Mouse (Mus musculus): ENCODE results near the gene Faim2.

The Faim2 gene

DNA sequence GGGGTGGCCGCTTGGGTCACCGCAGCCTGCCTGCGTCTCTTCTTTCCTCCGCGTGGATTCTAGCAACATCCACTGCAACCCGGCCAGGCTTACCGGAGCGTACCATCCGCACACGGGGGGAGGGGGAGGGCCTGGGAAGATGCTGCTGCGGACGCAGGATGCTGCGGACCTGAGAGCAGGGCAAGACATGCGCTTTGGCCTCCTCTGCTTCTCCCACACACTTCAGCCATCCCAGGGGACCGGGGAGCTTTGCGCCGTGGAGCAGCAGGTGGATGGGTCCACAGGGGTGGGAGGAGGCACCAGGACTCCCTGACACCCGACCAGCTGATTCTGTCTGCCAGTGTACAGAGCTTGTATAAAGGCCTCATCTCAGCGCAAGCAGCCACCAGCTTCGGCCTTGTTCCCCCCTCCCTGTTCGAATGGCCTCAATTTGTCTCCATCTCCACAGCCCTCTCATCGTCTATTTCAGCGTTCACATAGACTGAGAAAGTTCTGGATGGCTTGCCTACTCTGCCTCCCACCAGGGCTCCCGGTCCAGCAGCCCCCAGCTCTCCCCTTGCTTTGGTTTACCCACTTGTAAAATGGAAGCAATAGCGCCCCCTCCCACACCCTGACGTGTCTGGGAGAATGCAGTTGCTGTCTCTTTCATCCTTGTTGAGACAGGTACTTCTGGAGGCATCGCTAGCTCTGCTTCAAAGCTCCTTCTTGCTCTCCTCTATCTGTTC is at the start of gene Faim2:
Faim2 (minus strand) TSS at position 537 of the 725 bp plus-strand sequence.
- no peak for DNase-seq (ENCODE audit: low spot score in 2 of 2)

DNA sequence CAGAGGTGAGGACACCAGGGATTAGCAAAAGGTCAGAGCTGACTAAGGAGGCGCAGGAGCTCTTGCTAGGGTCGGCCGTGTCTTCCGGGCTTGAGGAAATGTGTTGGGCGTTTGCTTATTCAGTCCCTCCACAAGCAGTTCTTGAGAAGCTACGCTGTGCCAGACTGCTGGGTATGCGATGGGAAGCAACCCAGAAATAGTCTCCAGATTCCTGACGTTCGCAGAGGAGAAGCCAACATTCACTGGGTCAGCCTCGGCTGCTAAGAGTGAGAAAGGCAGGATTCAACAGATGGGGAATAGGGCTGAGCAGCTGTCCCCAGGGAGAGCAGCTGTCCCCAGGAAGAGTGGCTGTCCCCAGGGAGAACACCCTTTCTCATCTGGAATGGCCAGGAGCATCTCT is 41.2 kb upstream of the Faim2 start:
- DNase-seq (ENCODE audit: low spot score in 2 of 2) = no peak

DNA sequence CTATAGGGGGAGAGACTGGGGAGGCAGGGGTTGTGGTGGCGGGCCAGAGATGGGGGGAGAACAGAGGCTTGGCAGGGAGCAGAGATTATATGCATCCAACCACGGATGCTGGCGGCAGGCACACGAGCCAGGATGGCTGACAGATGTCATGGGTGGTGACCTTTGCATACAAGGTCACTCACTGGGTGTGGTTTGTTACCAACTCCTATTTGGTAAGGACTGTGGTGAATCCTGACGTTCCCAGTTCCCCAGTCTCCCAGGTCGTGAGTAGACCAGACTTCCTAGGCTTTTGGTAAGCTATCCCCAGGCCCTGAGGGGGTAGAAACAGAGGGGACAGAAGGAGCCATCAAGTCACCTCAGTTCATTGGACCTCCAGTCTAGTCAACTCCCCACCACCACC is 40.7 kb upstream of the Faim2 start:
- no peak for DNase-seq (ENCODE audit: low spot score in 2 of 2)

DNA sequence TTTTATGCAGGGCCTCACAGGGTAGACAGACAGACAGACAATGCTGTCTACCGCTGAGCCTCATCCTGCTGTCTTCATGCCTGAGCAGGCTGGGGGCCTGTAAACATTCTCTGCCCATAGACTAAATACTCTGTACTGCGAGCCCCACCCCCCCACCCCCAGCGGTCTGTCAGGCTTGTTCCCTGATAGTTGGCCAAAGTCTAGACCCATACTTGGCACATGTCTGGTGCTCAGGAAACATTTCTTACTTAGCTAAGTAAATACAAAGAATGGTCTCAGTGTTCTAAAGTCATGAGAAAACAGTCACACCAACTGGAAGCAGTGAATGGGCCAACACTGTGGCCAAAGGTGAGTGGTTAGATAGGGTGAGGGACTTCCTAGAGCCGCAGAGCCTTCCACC is 39.4 kb upstream of the Faim2 start:
- no peak for DNase-seq (ENCODE audit: low spot score in 2 of 2)

DNA sequence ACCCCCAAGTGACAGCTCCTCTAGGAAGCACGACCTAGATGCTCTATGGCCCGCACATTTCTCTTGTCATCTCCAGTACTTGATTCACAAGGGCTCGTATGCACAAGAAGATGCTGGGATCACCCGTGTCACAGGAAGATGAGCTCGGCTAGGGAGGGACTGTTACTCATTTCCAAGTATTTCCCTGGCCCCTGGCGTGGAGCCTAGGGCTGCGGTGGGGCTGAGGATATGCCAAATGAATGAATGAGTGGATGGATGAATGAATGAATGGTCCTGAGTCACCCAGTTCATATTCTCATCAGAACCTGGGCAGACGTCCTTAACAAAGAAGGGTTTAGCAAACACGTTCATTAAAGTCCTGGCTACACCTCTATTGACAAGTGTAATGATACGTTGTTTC is 32.3 kb upstream of the Faim2 start:
- no peak for DNase-seq (ENCODE audit: low spot score in 2 of 2)

DNA sequence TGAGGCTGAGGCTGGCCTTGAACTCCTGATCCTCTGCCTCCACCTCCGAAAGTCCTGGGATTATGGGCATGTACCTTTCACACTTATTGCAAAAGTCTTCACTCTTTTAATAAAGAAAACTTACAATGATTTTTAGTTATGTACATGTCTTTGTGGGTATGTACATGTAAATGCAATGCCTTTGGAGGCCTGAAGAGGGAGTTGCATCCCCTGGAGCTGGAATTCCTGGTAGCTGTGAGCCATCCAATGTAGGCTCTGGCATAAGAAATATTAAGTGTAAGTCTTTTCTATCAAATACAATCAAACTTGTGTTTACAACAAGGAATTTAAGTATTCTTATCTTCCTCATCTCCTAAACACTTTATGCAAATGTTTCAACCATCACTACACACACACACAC is 31.0 kb upstream of the Faim2 start:
- DNase-seq (ENCODE audit: low spot score in 2 of 2) = no peak

DNA sequence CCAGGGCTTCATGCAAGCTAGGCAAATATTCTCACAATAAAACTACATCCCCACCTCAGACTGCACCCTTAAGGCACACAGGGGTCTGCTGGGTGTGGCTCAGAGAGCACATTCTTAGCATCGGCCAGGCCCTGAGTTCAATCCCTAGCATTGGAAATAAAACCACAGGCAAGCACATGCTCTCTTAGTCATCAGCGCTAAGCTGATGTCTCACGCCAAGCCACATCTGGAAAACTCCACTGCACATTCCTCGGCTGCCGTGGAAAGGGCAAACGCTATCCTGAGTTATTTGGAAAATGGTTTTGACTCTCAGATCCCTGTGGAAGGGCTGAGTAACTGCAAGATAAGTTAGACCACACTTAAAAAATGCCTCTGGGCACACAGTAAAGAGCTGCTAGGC is 25.8 kb upstream of the Faim2 start:
- DNase-seq (ENCODE audit: low spot score in 2 of 2) = no peak

DNA sequence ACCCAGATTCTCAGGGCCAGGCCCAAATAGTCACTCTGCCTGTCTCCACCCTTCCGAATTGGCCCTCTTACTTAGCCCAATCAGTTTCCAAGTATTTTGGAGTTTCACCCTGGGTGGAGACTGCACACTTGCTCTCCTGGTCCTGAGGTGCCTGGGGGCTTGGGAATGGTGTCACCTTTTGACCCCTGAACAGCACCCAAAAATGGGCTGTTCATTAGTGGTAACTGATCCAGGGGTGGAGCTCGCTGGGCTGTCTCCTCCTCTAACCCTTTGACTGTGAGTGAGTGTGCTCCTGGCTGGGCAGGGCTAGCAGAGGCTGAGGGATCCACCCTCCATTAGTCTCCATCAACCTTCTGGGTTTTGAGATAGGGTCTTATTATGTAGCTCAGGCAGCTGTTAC is 21.9 kb upstream of the Faim2 start:
- no peak for DNase-seq (ENCODE audit: low spot score in 2 of 2)

DNA sequence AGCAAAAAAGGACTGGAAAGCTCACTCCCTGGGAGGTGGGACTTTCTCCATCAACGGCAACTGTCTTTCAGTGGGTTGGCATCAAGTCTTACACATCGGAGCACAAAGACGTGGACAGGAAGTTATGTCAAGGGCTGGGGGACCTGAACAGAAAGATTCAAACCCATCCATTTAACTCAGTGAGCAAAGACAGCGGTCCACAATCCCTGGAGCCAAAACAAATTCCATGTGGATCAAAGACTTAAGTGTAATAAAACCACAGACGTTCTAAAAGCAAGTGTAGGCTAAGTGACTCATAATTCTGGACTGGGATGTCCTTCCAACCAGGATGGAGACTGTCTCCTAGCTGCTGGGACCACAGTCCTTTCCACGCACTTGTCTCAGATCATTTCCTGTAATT is 19.8 kb upstream of the Faim2 start:
- DNase-seq (ENCODE audit: low spot score in 2 of 2) = no peak

DNA sequence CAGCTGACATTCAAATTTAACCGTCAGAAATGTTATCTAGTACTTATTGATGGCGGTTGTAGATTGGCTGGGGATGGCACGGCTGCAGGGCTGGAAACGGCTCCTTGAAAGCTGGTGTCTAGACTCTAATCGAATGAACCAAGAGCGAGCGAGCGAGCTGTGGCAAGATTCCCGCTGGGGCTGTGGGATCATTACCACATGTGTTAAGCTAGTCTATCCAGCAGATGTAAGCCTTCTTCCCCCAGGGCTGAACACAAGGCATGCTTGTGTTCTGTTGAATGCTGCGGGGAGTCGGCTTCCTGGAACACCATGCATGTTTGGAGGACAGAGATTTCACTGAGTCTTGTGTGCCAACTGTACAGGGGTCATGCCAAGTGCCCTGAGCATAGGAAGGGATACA is 18.6 kb upstream of the Faim2 start:
- no peak for DNase-seq (ENCODE audit: low spot score in 2 of 2)

DNA sequence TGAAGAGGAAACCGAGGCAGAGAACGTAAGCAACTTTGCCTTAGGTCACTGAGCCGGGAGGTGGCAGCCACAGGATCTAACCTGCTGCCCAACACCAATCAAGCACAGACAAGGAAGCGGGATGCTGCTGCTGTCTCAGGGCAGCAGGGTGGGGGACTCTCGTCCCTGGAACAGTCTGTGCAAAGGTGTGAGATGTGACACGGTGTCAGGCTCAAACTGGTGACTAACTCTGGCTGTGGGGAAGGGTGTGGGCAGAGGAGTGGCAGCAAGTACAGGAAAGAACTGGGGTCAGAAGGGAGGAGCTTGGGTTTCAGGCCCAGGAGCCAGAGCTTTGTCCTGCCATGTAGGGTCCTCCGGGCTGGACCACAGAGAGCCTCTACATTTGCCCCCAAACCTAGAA is 16.1 kb upstream of the Faim2 start:
- no peak for DNase-seq (ENCODE audit: low spot score in 2 of 2)

DNA sequence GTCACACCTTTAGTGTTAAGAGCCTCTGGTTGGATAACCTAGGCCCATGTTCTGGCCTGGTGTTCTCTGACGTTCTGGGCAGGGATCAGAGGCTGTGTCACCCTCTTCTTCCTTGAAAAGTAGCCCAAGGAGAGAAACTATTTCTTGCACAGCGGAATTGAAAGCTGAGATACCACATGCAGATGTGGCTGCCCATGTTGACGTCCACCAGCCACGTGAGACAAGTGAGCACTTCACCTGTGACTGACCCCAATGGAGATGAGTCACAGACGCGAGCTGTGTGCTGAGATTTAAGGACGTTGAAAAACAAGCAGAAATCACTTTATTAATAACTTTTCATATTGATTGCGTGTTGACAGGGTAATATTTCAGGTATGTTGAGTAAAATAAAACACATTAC is 11.9 kb upstream of the Faim2 start:
- no peak for DNase-seq (ENCODE audit: low spot score in 2 of 2)

DNA sequence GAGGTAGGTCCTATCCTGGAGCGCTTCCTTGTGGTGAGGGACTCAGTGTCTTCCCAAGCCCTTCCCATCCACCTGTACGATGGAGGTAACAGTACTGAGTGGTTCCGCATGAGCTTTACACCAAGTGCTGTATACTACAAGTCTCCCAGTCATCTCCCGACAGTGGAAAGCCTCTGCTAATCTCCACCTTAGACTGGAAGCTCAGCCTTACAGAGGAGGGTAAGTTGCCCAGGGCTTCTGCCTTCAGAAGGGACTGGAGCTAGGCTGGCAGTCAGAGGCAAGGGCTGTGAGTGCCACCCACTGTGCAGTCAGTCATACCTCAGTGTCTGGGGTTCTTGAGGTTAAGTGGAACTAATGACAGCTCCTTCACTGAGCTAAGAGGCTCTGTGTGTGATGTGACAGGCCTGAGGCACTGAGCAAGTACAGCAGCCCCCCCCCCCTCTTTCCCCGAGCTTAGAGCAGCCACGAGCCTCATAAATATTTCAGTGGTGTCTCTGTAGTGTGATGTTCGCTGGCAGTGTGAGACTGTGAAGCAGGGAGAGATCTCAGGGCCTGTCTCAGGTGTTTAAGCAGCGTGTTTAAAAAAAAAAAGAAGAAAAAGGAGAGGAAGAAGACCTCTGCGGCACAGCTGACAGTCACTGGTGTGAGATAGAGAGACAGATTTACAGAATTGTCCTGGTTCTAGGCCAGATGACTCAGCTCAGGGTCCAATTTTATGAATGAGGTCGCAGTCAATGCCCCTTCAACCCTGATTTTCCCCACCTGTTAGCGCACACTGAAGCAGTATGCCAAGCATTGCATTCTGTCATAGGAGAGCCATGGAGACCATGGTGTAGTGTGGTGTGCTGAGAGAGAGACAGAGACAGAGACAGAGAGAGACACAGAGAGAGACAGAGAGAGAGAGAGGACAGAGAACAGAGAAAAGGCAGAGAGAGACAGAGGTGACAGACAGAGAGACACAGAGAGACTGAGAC is 9.2 kb upstream of the Faim2 start:
- no peak for DNase-seq (ENCODE audit: low spot score in 2 of 2)

DNA sequence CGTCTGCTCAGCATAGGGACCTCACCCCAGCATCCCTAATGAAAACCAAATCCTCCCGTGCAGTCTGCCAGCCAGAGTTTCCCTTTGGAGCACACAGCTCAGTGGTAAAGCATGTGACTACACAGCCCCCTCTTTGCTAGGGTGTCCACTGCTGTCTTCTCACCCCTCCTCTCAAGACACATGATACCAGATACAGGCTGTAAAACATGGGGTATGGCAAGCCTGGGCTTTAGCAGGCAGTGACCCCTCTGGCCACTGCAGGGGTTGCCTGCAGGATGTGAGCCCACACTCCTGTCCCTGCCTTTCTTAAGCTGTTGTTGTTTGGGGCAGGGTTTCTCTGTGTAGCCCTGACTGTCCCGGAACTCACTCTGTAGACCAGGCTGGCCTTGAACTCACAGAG is 4.1 kb upstream of the Faim2 start:
- DNase-seq (ENCODE audit: low spot score in 2 of 2) = no peak

DNA sequence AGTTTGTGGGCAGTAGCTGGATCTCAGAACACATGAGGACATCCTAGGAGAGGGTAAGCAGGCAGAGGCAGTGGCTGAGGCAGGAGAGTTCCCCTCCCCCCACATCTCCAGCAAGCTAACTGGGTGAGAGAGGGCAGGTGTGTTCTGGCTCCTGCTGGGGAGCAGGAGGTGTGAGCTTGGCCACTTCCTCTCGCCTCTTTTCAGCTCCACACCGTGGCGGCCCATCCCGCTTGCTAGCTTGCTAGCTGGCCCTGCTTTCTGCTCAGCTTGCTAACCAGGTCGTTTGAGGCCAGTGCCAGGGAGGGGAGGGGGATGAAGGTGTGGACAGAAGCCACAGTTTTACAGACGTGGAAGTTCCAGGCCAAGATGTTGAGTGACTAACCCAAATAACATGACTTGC is 3.2 kb upstream of the Faim2 start:
- DNase-seq (ENCODE audit: low spot score in 2 of 2) = peak; percentile 39 to 49

DNA sequence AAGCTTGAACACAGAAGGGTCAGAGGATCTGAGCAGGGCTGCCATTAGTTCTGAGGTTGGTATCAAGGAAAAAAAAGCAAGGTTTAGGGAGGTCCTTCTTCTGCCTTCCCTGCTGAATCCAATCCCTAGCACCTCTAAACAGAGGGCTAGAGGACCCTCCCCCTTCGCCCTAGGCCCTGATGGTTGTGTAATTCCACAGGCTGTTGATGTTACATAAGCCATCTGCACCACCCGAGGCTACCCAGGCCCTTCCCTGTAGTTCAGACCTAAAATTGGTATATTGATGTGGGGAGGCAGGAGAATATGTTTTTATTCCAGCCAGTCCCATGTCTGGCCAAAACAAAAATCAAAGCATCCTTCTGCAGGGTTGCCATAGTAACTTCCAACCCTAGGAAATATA is 1.3 kb downstream of the Faim2 start:
- DNase-seq (ENCODE audit: low spot score in 2 of 2) = no peak

DNA sequence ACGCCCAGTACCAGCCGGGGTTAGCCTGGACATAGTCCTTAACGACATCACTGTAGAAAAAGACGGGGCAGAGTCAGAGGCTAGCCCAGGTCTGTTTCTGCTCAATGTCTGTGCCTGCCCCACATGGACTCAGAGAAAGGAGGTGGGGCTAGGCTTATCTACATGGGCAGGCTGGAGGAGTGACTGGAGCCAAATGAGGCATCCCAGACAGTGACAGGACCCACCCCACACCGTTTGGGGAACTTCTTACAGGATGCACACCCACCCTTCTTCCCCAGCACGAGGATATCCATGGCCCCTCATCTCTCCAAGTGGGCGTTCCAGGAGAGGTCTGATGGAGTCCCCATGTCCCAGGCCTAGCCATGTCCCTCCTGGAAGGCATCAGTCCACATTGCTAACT is 7.7 kb downstream of the Faim2 start:
- no peak for DNase-seq (ENCODE audit: low spot score in 2 of 2)

DNA sequence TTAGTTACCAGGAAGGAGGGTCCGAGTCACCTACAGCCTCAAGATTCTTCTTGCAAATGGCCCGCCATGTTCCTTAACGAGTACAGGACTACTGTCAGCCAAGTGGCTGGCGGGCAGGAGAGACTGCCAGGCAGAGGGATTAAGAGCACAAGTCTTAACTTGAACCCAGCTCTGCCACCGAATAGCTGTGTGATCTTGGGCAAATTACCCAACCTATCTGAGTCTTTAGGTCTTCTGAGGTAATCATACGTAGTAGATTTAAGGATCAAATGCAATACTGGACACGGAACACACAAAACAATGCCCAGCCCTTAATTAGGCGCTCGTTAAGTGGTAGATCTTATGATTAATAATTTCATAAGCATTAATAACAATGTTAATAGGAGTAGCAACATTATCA is 8.3 kb downstream of the Faim2 start:
- DNase-seq (ENCODE audit: low spot score in 2 of 2) = no peak

DNA sequence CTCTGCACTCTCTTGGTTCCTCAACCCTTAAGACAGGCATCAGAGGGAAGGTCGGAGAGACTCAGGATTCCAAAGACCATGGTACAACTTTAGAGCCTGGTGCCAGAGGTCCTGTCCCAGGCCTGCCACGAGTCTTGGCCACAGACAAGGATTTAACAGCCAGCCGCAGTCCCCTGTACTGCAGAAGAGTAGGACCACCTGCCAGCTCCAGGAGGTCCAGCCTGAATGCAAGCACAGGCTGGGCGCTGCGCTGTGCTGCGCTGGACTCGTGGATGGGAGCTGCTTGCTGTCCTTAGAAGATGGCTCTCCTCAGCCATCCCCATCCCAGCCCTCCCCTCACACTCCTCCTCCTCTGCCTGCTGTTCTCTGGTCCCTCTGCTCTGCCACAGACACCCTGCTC is 10.2 kb downstream of the Faim2 start:
- DNase-seq (ENCODE audit: low spot score in 2 of 2) = no peak

DNA sequence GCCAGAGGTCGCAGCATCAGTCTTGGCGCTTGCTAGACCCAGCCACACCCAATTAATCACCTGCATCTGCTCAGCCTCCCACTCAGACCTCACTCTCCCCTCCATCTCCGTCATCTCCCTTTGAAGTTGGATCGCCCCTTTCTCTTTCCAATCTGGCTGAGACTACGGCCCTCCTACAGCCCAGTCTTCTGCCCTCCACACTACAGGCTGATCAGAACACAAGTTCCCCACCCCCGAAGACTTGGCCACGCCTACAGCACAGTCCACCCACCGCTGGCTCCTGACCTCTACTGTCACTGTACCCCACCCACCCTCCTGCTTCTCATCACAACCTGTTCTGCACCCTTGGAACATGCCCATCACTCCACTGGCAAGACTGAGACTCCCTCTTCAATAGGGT is 11.2 kb downstream of the Faim2 start:
- no peak for DNase-seq (ENCODE audit: low spot score in 2 of 2)

DNA sequence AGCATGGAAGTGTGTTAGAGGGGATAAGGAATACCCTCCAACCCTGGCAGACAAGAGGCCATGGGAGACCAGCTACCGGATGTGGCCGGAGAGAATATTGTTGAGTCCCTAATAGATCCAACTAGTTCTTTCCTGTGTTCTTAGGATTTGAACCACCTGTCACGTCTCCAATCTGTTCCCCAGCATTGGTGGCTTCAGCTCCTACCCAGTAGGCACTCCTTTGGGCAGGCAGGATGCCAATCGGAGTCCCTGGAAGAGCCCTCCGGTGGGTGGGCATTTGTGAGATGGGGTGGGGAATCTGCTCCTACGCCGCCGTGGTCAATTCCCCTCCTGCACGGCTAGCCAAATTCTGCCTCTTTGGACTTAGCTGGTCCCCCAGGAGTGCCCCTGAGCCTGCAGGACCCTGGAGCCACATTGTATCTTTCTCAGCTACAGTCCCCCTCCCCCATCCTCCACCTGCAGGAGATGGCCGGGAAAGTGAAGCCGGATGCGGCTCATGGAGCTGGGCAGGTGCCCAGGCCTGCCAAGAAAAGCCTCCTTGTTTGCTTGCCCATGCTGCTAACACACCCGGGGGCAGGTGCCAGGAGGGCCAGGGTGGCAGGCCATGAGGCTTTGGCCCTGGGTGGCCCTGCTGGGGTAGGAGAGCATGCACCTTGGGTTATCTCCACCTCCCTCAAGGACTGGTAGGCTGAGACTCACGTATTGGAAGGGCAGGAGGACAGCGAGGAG is 16.0 kb downstream of the Faim2 start:
- no peak for DNase-seq (ENCODE audit: low spot score in 2 of 2)

DNA sequence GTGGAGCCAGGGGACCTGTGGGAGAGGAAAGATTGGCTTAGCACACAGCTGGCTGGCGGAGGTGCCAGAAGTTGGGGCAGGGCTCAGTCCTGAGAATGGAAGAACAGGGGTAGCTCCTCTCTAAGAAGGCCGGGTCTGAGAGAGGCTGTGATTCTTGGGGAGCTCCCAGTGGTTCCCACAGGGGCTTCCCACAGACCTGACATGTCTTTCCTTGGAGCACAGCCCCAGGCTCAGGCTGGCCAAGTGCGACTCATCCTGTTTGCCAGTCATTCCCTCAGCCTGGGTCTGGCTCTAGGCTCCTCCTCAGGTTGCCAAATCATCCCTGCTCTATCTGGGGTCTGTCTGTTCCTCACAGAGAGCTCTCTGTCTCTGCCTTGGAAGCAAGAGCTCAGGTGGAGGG is 17.3 kb downstream of the Faim2 start:
- DNase-seq (ENCODE audit: low spot score in 2 of 2) = no peak

DNA sequence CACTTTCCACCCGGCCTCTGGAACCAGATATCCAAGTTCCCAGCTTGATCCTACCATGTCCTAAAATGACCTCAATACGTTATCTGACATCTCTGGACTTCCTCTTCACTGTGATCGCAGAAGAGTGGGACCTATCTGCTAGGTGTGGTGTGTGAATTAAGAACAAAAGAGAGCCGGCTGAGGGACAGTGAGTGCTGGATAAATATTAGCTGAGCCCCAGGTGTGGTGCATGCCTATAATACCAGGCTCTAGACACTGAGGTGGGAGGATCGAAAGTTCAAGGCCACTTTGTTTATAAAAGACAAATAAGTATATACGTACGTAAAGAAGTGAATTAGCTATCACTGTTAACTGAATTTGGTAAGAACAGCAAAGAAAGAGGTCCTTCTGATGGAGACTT is 18.1 kb downstream of the Faim2 start:
- DNase-seq (ENCODE audit: low spot score in 2 of 2) = no peak
